Mouse (Mus musculus): ENCODE results near the gene Ank3. TPM values are rescaled to one million over a fixed set of nuclear protein-coding genes. Genes with fewer than 3 reads are reported as not detected.

The Ank3 gene
- total and polyA plus RNA-seq, 3 experiments, result 3.2 to 6.7 TPM; not detected in 1

GRCm38 (mm10) chr10:69583874-69584481 is 185.4 kb downstream of the Ank3 start:
- H3K4me3 ChIP-seq (ENCODE audit: control insufficient read depth in 1 of 2, insufficient read depth in 1 of 2, low read depth in 2 of 2, low read length in 2 of 2), result no peak overlapping the region
- TF ChIP-seq NRF1 (IDR thresholded peaks at IDR 0.05; ENCODE audit: insufficient read depth, low read depth, low read length, poor library complexity, severe bottlenecking) (no peak), TCF12 (IDR thresholded peaks at IDR 0.05; ENCODE audit: low read depth, low read length) (no peak), RAD21 (IDR thresholded peaks at IDR 0.05; ENCODE audit: low read depth, low read length) (no peak), POLR2AphosphoS5 (IDR thresholded peaks at IDR 0.05; ENCODE audit: borderline replicate concordance, low read depth, low read length) (no peak), EP300 (IDR thresholded peaks at IDR 0.05; ENCODE audit: low read depth in 1 of 2, low read length in 2 of 2) (no peak), ZMIZ1 (IDR thresholded peaks at IDR 0.05; ENCODE audit: low read depth, low read length) (no peak), MYC (IDR thresholded peaks at IDR 0.05; ENCODE audit: low read depth, low read length) (no peak), GABPA (IDR thresholded peaks at IDR 0.05; ENCODE audit: low read depth, low read length) (no peak), BHLHE40 (IDR thresholded peaks at IDR 0.05; ENCODE audit: borderline replicate concordance, low read depth, low read length) (no peak)

DNA sequence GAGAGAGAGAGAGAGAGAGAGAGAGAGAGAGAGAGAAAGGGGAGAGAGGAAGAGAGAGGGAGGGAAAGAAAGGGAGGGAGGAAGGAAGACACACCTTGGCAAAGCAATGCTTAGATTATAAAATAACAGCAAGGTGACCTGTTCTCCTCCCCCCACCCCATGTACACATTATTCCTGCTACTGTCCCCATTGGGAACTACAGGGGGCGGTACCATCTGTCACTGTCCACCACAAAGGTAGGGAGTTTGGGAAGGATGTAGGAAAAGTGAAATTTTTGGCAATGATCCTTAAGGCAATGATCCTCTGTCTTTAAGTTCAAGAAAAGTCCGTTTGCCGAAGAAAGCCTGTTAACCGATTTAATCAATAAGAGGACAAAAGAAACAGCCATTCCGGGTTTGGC is 186.0 kb downstream of the Ank3 start:
- Histone ChIP-seq H3K27me3 (ENCODE audit: control insufficient read depth in 1 of 2, insufficient read depth in 2 of 2, low read length in 2 of 2) (no peaks in the 10 kb centered on the region), H3K9me3 (replicated peaks; ENCODE audit: insufficient read depth, low read length) (no peaks in the 10 kb centered on the region), H3K27ac (ENCODE audit: control insufficient read depth, low read depth, low read length) (no peak overlapping the region), H3K9ac (ENCODE audit: control insufficient read depth, low read depth, low read length, poor library complexity, severe bottlenecking) (no peak overlapping the region), H3K79me2 (ENCODE audit: control insufficient read depth, insufficient read depth, low read length, poor library complexity) (no peaks in the 10 kb centered on the region), H3K4me3 (ENCODE audit: control insufficient read depth in 1 of 2, insufficient read depth in 1 of 2, low read depth in 2 of 2, low read length in 2 of 2) (no peak overlapping the region), H3K36me3 (ENCODE audit: control insufficient read depth in 1 of 2, insufficient read depth in 2 of 2, low read length in 2 of 2) (no peaks in the 10 kb centered on the region), H3K4me1 (ENCODE audit: control insufficient read depth in 1 of 2, insufficient read depth in 2 of 2, low read length in 2 of 2) (no peaks in the 10 kb centered on the region)
- no peak for DNase-seq (ENCODE audit: low read depth, low spot score)
- no peak for TF ChIP-seq POLR2A (IDR thresholded peaks at IDR 0.05; ENCODE audit: control insufficient read depth in 1 of 2, insufficient read depth in 1 of 2, low read depth in 1 of 2, low read length in 2 of 2, poor library complexity in 1 of 2)
- no peak for TF ChIP-seq SIN3A (IDR thresholded peaks at IDR 0.05; ENCODE audit: low read length)

More at GRCm38 (mm10) chr10:69583874-69584481, 185.4 kb downstream of the Ank3 start:
- H3K27ac ChIP-seq (ENCODE audit: control insufficient read depth, low read depth, low read length), result no peak overlapping the region
- no peaks in the 10 kb centered on the region for H3K9me3 ChIP-seq (replicated peaks; ENCODE audit: insufficient read depth, low read length)
- H3K36me3 ChIP-seq (ENCODE audit: control insufficient read depth in 1 of 2, insufficient read depth in 2 of 2, low read length in 2 of 2), result no peaks in the 10 kb centered on the region
- no peak overlapping the region for H3K9ac ChIP-seq (ENCODE audit: control insufficient read depth, low read depth, low read length, poor library complexity, severe bottlenecking)
- no peaks in the 10 kb centered on the region; a peak in 1 of 4 replicates for H3K27me3 ChIP-seq (ENCODE audit: control insufficient read depth in 1 of 2, insufficient read depth in 2 of 2, low read length in 2 of 2)
- no peaks in the 10 kb centered on the region for H3K79me2 ChIP-seq (ENCODE audit: control insufficient read depth, insufficient read depth, low read length, poor library complexity)
- no peak for DNase-seq (ENCODE audit: low read depth, low spot score)
- H3K4me1 ChIP-seq (ENCODE audit: control insufficient read depth in 1 of 2, insufficient read depth in 2 of 2, low read length in 2 of 2), result no peaks in the 10 kb centered on the region

GRCm38 (mm10) chr10:69585271-69585670 is 186.7 kb downstream of the Ank3 start:
- H3K9me3 ChIP-seq (replicated peaks; ENCODE audit: insufficient read depth, low read length), result no peaks in the 10 kb centered on the region
- H3K79me2 ChIP-seq (ENCODE audit: control insufficient read depth, insufficient read depth, low read length, poor library complexity), result no peaks in the 10 kb centered on the region
- no peaks in the 10 kb centered on the region for H3K4me1 ChIP-seq (ENCODE audit: control insufficient read depth in 1 of 2, insufficient read depth in 2 of 2, low read length in 2 of 2)
- H3K27ac ChIP-seq (ENCODE audit: control insufficient read depth, low read depth, low read length), result no peak overlapping the region
- no peak overlapping the region for H3K4me3 ChIP-seq (ENCODE audit: control insufficient read depth in 1 of 2, insufficient read depth in 1 of 2, low read depth in 2 of 2, low read length in 2 of 2)
- no peak for TF ChIP-seq MAFK (IDR thresholded peaks at IDR 0.05; ENCODE audit: borderline replicate concordance, low read depth, low read length)
- no peak for TF ChIP-seq ZNF384 (IDR thresholded peaks at IDR 0.05; ENCODE audit: low read depth, low read length)
- no peak overlapping the region for H3K9ac ChIP-seq (ENCODE audit: control insufficient read depth, low read depth, low read length, poor library complexity, severe bottlenecking)
- no peaks in the 10 kb centered on the region for H3K27me3 ChIP-seq (ENCODE audit: control insufficient read depth in 1 of 2, insufficient read depth in 2 of 2, low read length in 2 of 2)
- no peaks in the 10 kb centered on the region for H3K36me3 ChIP-seq (ENCODE audit: control insufficient read depth in 1 of 2, insufficient read depth in 2 of 2, low read length in 2 of 2)
- DNase-seq (ENCODE audit: low read depth, low spot score), result no peak

Measured in MEL (cell line).